Mouse (Mus musculus): ENCODE data around the gene Inpp5k.
"Not testable (repeated sequence)": the region's sequence is repeated elsewhere in the genome, so short reads cannot be mapped to it uniquely, and the experiment has no call there.

Gene Inpp5k

DNA sequence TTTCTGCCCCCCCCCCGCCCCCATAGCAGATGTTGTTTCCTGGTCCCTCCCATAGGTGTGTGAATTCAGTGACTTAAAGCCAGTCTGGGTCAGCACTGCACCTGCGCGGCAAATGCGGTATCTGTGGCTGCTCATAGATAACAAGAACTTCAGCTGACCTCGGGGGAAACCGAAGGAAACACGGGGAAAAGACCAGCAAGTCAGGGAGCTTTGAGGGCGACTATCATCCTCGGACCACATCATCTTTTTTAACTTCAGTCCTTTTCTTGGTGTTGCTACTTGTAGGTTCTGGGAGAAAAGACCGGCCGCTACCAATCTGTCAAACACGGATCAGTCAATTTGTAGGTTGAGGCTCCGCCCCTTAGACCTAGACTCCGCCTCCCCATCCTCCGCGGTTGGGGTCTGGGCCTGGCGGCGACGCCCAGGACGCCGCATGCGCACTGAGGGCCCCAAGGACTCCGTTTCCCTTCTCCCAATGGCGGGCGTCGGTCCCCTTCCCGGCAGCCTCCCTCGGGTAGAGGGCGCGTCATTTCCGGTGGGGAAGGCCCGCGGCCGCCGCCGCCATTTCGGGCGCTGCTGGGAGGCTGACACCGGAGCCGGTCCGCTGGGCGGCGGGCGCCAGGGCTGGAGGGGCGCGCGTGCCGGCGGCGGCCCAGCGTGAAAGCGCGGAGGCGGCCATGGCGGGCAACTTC, 48.1 kb downstream of the Inpp5k start, which contains the start of gene Crk:
Gene Crk (plus strand): TSS at position 513 of the 692 bp plus-strand sequence.
- DNase-seq (ENCODE audit: low spot score), result peak; percentile 94

DNA sequence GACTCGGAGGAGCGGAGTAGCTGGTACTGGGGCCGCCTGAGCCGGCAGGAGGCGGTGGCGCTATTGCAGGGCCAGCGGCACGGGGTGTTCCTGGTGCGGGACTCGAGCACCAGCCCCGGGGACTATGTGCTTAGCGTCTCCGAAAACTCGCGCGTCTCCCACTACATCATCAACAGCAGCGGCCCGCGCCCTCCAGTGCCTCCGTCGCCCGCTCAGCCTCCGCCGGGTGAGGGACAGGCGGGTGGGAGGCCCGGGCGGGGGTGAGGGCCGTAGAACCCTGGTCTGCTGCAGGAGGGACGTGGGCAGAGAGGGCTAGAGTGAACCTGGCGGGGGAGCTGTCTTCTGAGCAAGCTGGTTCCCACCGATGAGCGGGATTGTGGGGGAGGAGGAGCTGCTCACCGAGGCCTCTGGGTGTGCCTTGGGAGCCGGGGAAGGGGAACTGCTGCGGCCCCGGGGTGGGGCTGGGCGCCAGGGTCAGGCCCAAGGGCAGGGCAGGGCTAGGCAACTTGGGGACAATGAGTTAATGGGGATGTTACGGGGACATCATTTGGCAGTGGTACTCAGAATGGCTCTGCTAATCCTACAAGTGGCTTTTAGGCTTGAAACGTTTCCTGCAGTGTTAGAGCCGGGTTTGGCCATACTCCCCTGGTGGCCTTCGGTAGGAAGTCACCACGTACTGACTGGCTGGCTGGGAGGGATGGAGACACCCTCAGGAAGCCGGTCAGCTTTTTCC, 48.8 kb downstream of the Inpp5k start:
- DNase-seq (ENCODE audit: low spot score), result no peak

DNA sequence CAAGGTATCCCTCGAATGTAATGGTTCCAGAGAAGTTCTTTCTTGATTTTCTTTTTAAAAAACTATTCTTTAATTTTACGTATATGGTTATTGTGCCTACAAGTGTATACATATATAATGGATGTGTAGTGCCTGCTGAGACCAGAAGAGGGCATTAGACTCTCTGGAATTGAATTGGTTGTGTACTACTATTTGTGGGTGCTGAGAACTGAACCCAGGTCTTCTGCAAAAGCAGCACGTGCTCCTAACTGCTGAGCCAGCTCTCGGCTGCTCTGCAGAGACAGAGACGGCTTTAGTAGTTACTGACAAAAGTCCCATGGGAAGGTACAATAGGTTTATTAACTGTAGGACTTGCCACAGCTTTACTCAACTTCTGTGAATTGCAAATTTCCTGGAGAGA, 53.7 kb downstream of the Inpp5k start:
- DNase-seq (ENCODE audit: low spot score), result no peak

DNA sequence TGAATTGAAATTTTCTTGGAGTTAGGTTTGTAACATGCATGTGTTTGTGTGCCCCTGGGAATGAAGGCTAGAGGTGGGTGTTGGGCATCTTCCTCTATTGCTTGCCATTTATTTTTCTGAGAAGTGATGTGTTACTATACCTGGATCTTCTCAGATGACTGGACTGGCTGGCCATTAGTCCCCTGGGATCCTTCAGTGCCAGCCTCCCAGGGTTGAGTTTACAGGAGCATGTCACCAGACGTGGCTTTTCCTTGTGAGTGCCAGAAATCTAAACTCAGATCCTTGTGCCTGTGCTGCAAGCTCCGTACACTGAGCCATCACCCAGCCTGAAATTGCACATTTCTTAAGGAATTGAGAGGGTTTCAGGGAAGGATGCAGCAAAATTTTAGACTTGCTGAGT, 54.2 kb downstream of the Inpp5k start:
- DNase-seq (ENCODE audit: low spot score), result no peak

DNA sequence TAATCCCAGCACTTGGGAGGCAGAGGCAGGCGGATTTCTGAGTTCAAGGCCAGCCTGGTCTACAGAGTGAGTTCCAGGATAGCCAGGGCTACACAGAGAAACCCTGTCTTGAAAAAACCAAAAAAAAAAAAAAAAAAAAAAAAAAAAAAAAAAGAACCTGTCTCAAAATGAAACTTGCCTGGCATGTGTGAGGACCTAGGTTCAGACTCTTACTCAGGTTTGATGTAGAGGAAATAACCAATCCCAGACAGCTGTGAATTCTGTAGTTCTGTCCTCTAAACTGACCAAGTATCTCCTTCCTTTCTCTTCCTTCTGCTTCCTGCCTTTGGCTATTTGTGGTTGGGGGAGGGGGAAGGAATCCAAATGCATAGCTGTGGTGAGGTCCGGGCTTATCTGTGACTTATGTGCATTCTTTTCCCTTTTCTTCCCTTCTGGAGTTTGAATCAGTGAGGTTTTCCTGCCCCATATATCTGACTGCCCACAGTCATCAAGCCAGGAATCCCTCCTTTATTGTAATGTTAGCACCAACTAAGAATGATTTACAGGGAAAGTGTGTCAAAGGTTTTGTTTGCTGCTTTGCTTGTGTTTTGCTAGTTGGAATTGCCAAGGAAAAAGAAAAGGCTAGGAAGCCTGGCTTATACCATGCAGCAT, 56.7 kb downstream of the Inpp5k start:
- no peak for DNase-seq (ENCODE audit: low spot score)

GRCm38 (mm10) chr11:75688132-75688531, 57.3 kb downstream of the Inpp5k start:
- no peak for DNase-seq (ENCODE audit: low spot score)

DNA sequence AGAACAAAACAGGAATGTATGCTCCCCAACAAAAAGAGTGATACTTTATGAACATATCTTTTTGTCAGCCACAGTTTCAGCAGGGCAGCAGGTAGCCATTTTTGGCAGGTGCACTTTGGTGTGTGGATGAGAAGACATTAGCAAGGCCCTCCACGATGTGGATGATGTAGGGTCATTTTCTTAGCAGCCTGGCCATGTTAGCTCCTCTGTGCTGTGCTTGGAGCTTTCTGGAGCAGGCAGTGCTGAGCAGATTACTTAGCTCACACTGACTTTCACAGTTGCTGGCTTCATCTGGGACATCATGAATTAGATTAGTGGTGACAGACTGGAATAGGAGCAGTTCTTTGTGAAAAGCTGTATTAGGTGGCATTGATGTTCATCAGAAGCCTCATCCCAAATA, 59.2 kb downstream of the Inpp5k start:
- no peak for DNase-seq (ENCODE audit: low spot score)

GRCm38 (mm10) chr11:75691047-75691446, 60.3 kb downstream of the Inpp5k start:
- no peak for DNase-seq (ENCODE audit: low spot score)

DNA sequence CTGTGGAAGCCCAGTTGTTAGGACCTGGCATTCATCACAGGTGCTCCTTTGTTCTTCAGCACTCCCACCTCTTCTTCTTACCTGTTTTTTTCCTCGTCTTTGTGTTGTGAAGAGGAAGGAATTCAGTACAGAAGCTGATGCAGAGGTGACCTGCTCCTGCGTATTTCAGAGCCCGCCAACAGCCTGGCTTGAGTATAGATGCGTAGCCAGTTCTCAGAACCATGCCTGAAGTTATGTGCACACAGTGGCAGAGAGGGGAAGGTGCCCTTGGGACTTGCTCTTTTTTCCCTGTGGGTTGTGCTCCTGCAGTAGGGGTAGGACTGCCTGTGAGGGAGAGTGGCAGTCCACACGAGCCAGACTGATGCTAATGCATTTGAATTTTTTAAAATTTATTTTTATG, 62.8 kb downstream of the Inpp5k start:
- DNase-seq (ENCODE audit: low spot score), result no peak

DNA sequence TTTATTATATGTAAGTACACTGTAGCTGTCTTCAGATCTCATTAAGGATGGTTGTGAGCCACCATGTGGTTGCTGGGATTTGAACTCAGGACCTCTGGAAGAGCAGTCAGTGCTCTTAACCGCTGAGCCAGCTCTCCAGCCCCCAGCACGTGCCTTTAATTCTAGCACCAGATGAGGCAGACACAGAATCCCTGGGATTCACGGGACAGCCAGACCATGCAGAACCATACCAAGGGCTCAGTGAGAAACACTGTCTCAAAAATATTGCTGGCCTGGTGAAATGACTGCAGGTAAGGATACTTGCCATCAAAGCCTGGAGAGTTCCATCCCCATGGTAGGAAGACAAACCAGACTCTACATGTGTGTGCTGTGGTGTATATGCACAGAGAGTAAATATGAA, 66.7 kb downstream of the Inpp5k start:
- DNase-seq (ENCODE audit: low spot score), result not testable (repeated sequence)

Measured in urinary bladder, postnatal 10 days (tissue).